In the genomic region with DNA sequence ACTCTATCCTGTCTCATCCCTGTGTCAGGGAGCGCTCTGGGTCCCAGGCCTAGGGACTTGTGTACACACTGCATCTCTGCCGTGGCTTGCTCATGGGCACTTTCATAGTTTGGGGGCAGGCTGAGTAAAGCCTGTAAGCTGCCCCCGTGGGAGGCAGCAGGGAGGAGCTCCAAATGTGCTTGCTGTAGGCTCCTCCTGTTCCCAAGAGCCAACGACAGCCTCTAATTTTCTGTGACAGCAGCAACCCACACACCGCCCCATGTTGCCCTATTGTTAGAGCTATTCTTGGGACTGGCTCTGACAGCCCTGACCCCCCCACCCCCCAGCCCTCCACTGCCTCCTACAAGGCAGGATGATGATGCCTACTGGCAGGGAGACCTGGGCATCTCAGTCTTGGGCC, we compare ENCODE assay signal across 15 mouse cellular contexts. TPM values are rescaled to one million over a fixed set of nuclear protein-coding genes. Genes with fewer than 3 reads are reported as not detected.
DNase-seq lines count a peak whose midpoint lies in the region; ATAC-seq and TF ChIP-seq lines count a peak whose summit lies in the region.
"Had no signal": no experiment of that assay in that cellular context is flagged by ENCODE, and none has a peak within 500 bp of the region (broad histone marks: within the 10 kb centered on the region; RNA-seq: fewer than 3 reads in every experiment).

No protein-coding gene starts in this region.

- ATAC-seq in heart, postnatal 0 days (ENCODE audit: insufficient read depth, low read depth) = no peak
- ATAC-seq in stomach, embryonic 15.5 days (ENCODE audit: insufficient read depth, low FRiP score, low read depth) = no peak
- ATAC-seq in inflammation-experienced regulatory T-cells, adult 6 months = no peak
- ATAC-seq: forebrain, embryonic 14.5 days had no signal

- no peak for TF ChIP-seq EP300 in heart, postnatal 0 days (IDR thresholded peaks at IDR 0.05; ENCODE audit: low read depth)

- intact Hi-C loops in heart, postnatal 25 days (cut with DNase I) = no loop called here

- 47% methylated on average over 5 of the region's 5 CpGs for WGBS in heart, postnatal 0 days
- 61% methylated on average over 5 of the region's 5 CpGs for WGBS in stomach, embryonic 15.5 days

- peak overlapping the region; percentile 87 for H3K27ac ChIP-seq in heart, postnatal 0 days (ENCODE audit: low read depth)
- peak overlapping the region; percentile 77 for H3K27ac ChIP-seq in stomach, embryonic 15.5 days
- H3K27ac ChIP-seq: embryonic facial prominence, embryonic 10.5 days; limb, embryonic 13.5 days had no signal

- H3K4me3 ChIP-seq in heart, postnatal 0 days (ENCODE audit: low read depth, low read length) = no peak overlapping the region
- H3K4me3 ChIP-seq in stomach, embryonic 15.5 days (replicated peaks) = no peak overlapping the region
- H3K4me3 ChIP-seq: embryonic facial prominence, embryonic 10.5 days; limb, embryonic 13.5 days had no signal

- H3K9ac ChIP-seq in heart, postnatal 0 days (replicated peaks; ENCODE audit: low read depth, low read length) = no peak overlapping the region; the same call in 1 of the 2 replicates
- no peak overlapping the region for H3K9ac ChIP-seq in stomach, embryonic 15.5 days
- H3K9ac ChIP-seq: limb, embryonic 13.5 days had no signal

- peak; percentile 3 for DNase-seq in embryo, embryonic 10 days (ENCODE audit: low spot score)
- DNase-seq in embryo, embryonic 10.5 days (ENCODE audit: low spot score) = no peak
- no peak for DNase-seq in heart, postnatal 0 days (ENCODE audit: low spot score)
- DNase-seq in heart, postnatal 25 days (ENCODE audit: low spot score) = no peak
- DNase-seq in lung, postnatal 10 days = peak; percentile 76
- no peak for DNase-seq in lung, adult 18-20 months
- DNase-seq: cerebellum, adult 2 months; gastrocnemius, postnatal 36 days; spleen, adult 18-20 months; thymus, postnatal 25 days had no signal

- H3K27me3 ChIP-seq in heart, postnatal 0 days (ENCODE audit: control insufficient read depth, insufficient read depth, low read length) = no peaks in the 10 kb centered on the region
- H3K27me3 ChIP-seq in stomach, embryonic 15.5 days (replicated peaks) = no peaks in the 10 kb centered on the region
- H3K27me3 ChIP-seq: limb, embryonic 13.5 days had no signal

- TF ChIP-seq CTCF in heart, postnatal 0 days (IDR thresholded peaks at IDR 0.05; ENCODE audit: low read depth) = no peak

- no peaks in the 10 kb centered on the region for H3K9me3 ChIP-seq in heart, postnatal 0 days (replicated peaks; ENCODE audit: control insufficient read depth, low read length)
- no peaks in the 10 kb centered on the region for H3K9me3 ChIP-seq in stomach, embryonic 15.5 days
- H3K9me3 ChIP-seq: embryonic facial prominence, embryonic 10.5 days; limb, embryonic 13.5 days had no signal

- peaks cover 39% of the 10 kb centered on the region for H3K4me1 ChIP-seq in heart, postnatal 0 days (ENCODE audit: control insufficient read depth, insufficient read depth)
- H3K4me1 ChIP-seq in stomach, embryonic 15.5 days = peaks cover 41% of the 10 kb centered on the region

- H3K4me2 ChIP-seq in heart, postnatal 0 days (ENCODE audit: low read depth, low read length) = no peak overlapping the region
- H3K4me2 ChIP-seq in stomach, embryonic 15.5 days = no peak overlapping the region
- H3K4me2 ChIP-seq: limb, embryonic 13.5 days had no signal

- H3K36me3 ChIP-seq in heart, postnatal 0 days (replicated peaks; ENCODE audit: control insufficient read depth, insufficient read depth, low read length) = no peaks in the 10 kb centered on the region
- H3K36me3 ChIP-seq in stomach, embryonic 15.5 days = no peaks in the 10 kb centered on the region

RNA-seq across cellular contexts. Expression of gene Trmt61a, which starts 4.1 kb away (rescaled TPM):
- 23.5 and 24.9 TPM in 2 replicates for total RNA-seq in heart, postnatal 0 days (2014; rRNA removed; ENCODE audit: low replicate concordance)
- polyA plus RNA-seq in heart, postnatal 0 days (2015; fragmentation: Nextera tagmentation; extraction: Ambion mirVana) = 4.1 and 6.1 TPM in 2 replicates
- 1 to 10 TPM; 4.4 to 5.7 TPM for total RNA-seq in heart, postnatal 25 days (2021)
- 14.6 TPM in 2 replicates for polyA plus RNA-seq in stomach, embryonic 15.5 days (2015; fragmentation: Nextera tagmentation; extraction: Ambion mirVana)
- 1 to 10 TPM; 3.2 to 4.4 (median 3.3) TPM for polyA plus RNA-seq in inflammation-experienced regulatory T-cells, adult 6 months (2017; shearing (Covaris generic))

RNA-seq across cellular contexts. Expression of gene Ckb, which starts 9.9 kb away (rescaled TPM):
- total RNA-seq in heart, postnatal 0 days (2014; rRNA removed; ENCODE audit: low replicate concordance) = 735 and 758 TPM in 2 replicates
- 334 and 359 TPM in 2 replicates for polyA plus RNA-seq in heart, postnatal 0 days (2015; fragmentation: Nextera tagmentation; extraction: Ambion mirVana)
- total RNA-seq in heart, postnatal 25 days (2021) = 10 to 100 TPM; 91.2 to 98.8 TPM
- polyA plus RNA-seq in stomach, embryonic 15.5 days (2015; fragmentation: Nextera tagmentation; extraction: Ambion mirVana) = 607 and 634 TPM in 2 replicates
- polyA plus RNA-seq in inflammation-experienced regulatory T-cells, adult 6 months (2017; shearing (Covaris generic)) = 10 to 100 TPM; 24.2 to 37.2 (median 31.8) TPM

RNA-seq across cellular contexts. Expression of gene Bag5, which starts 31.1 kb away (rescaled TPM):
- 13.3 and 16.3 TPM in 2 replicates for total RNA-seq in heart, postnatal 0 days (2014; rRNA removed; ENCODE audit: low replicate concordance)
- 32.4 and 34.7 TPM in 2 replicates for polyA plus RNA-seq in heart, postnatal 0 days (2015; fragmentation: Nextera tagmentation; extraction: Ambion mirVana)
- total RNA-seq in heart, postnatal 25 days (2021) = 10 to 100 TPM; 19.4 to 21.2 TPM
- polyA plus RNA-seq in stomach, embryonic 15.5 days (2015; fragmentation: Nextera tagmentation; extraction: Ambion mirVana) = 49.5 and 50.9 TPM in 2 replicates
- 10 to 100 TPM; 22.0 to 40.1 (median 36.7) TPM for polyA plus RNA-seq in inflammation-experienced regulatory T-cells, adult 6 months (2017; shearing (Covaris generic))

RNA-seq across cellular contexts. Expression of gene Apopt1, which starts 31.1 kb away (rescaled TPM):
- total RNA-seq in heart, postnatal 0 days (2014; rRNA removed; ENCODE audit: low replicate concordance) = 18.5 and 50.7 TPM in 2 replicates
- polyA plus RNA-seq in heart, postnatal 0 days (2015; fragmentation: Nextera tagmentation; extraction: Ambion mirVana) = 56.4 and 58.9 TPM in 2 replicates
- 10 to 100 TPM; 32.1 to 36.4 TPM for total RNA-seq in heart, postnatal 25 days (2021)
- polyA plus RNA-seq in stomach, embryonic 15.5 days (2015; fragmentation: Nextera tagmentation; extraction: Ambion mirVana) = 46.4 and 51.3 TPM in 2 replicates
- 10 to 100 TPM; 55.8 to 85.0 (median 74.3) TPM for polyA plus RNA-seq in inflammation-experienced regulatory T-cells, adult 6 months (2017; shearing (Covaris generic))

Comparison
In these comparisons a context has a peak if more than half of its experiments do, and no peak if none do; other contexts are left out.
1. DNase-seq: peak in embryo, embryonic 10 days (single experiment) and lung, postnatal 10 days (single experiment); none in embryo, embryonic 10.5 days (single experiment), heart, postnatal 0 days (single experiment), heart, postnatal 25 days (single experiment) and lung, adult 18-20 months (0 of 2).